Mouse (Mus musculus): ENCODE results near the gene Ppp2r5c.

Ppp2r5c gene

DNA sequence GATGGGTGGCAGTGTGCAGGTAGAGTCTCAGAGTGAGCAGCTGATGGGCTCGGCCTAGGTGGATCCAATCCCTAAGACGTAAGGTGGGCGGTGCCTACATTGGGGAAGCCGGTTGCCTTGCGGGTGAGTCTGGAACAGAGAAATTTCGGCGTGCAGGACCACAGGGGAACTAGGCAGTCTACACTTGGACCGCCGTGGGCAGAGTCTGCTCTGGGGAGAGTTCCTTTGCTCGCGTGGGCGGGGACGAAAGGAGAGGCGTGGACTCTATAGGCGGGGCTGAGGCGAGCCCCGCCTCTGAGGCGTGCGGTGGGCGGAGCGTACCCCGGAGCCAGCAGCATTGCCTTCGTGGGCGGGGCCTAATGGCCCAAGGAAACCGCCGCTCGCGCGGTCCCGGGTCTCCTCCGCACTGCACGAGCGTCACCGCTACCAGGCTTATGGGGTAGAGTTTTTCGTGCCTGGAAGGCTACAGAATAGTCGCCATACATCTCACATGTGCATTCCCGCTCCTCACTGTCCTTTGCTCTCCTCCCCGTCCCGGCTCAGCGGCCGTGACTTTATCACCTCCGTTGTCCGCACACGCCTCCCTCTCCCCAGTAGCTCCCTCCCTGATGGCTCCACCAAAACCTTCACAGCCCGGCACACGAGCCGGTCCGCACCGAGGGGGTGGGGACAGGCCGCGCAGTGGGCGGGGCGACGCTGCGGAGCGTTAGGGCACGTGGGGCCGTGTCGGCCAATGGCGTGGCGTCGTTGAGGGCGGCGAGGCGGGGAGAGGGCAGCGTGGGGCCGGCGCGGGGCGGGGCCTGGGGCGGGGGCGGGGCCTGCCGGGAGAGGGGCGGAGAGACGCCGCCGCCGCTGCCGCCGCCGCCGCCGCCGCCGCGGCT is at the start of gene Ppp2r5c:
TSS of gene Ppp2r5c (plus strand) at position 831 of the 881 bp plus-strand sequence.
- DNase-seq = peak; percentile 95

DNA sequence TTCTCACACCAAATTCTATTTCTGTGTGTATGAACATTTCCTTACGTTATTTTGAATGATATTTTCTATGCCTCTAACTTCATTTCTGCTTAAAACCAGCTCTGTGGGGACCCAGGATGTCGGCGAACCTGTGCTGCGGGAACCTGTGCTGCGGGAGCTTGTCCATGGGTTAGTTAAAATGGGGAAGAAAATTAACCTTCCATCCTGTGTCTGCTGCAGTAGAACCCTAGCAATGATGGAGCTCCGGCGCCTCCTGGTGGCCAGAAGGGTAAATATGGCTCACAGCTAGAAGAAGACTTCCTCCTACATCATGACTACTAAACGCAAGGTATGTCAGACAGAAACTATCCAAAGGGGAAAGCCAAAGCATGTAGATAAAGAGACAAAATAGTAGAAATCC is 48.6 kb upstream of the Ppp2r5c start:
- peak; percentile 83 for DNase-seq

DNA sequence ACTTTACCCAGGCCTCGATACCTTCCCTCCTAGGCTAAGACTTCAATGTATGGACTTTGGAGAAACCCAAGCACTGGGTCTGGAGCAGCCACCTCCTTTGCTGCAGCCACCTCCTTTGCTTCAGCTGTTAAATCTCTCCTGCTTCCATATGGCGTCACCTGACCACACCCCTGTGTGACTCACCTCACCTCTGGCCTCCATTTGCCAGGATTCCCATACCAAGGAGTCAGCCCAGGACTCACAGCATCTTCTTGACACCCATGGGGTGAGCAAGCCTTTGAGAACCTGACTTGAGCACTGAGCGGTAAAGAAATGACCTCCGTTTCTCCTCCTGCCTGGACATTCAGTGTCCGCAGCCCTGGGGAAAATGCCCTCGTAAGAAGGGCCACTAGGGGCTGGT is 47.8 kb upstream of the Ppp2r5c start:
- DNase-seq = no peak

DNA sequence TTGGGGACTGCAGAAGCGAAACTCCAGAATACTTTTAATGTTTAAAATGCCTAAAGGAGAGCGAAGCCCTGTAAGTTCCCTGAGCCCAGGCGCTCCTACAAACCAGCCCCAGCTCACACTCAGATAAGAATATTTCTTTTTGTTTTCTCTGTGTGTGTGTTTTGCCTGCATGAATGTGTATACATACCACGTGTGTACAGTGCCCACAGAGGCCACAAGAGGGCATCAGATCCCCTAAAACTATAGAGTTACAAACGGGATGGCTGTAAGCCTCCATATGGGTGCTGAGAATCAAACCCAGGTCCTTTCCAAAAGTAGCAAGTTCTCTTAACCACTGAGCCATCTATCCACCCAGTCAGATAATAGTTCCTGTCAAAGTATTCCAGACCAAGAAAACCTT is 46.0 kb upstream of the Ppp2r5c start:
- DNase-seq = no peak

DNA sequence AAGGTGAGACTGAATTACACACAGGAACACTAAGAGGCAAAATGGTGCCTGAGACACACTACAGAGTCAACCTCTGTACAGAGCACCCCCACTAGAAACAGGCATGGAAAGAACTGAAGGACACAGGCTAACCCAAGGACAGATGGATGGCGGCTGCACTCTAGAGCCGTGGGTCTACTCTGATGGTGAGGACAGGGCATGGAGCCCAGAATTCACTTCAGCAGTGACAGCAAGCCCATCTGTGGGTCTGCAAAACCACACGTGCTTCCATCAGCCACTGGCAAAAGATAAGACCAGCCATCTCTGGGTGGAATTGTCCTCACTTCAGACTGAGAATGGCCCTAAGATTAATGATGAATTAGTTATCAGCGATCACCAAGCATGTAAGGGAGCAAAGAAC is 45.0 kb upstream of the Ppp2r5c start:
- no peak for DNase-seq

DNA sequence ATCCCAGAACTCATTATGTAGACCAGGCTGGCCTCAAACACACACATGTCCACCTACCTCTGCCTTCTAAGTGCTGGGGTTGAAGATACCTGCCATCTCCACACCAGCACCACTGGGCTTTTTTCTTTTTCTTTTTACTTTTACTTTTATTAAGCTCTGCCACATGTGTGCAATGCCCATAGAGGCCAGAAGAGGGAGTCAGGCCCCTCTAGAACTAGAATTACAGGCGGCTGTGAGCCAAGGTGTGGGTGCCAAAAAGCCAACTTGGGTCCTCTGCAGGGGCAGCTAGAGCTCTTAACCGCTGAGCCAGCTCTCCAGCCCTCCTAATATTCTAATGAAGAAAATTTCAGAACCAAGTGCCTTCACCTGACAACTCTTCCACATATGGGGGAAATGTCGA is 30.7 kb upstream of the Ppp2r5c start:
- no peak for DNase-seq

DNA sequence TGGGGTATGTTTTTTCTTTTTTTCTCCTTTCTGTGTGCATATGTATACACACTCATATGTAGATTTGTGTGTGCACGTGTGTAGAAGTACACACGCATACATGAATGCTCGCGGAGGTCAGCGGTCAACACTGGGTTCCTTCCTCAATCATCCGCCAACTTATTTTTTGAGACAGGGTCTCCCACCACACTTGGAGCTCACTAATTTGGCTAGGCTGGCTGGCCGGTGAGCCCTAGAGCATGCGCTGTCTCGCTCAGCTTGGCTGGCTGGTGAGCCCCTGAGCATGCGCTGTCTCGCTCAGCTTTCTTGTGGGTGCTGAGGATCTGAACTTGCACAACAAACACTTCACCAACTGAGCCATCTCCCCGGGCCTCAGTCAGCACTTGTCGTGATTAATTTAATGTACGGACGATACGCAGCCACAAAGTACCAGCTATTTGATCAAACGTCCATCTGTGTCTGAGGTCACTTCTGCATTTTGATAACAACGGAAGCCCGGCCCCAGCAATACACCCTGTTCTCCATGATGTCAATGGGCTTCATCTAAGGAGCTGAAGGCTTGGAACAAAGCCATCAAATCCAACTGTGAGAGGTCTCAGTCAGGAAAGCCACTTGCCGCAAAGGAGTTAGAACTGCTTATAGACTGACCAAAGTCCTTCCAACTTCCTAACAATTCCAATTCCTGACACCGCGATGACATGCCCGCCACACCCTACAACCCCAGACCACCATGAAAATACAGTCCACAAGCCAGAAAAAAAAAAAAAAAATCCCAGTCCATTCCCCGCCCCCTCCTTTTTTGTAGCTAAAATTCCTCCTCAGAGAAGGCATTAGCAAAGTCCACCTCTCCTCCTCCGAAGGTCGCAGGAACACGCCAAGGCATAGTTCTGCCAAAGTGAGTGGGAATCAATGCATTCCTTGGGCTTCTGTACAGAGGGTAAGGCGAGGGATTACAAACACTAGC is 29.6 kb upstream of the Ppp2r5c start:
- DNase-seq = no peak

DNA sequence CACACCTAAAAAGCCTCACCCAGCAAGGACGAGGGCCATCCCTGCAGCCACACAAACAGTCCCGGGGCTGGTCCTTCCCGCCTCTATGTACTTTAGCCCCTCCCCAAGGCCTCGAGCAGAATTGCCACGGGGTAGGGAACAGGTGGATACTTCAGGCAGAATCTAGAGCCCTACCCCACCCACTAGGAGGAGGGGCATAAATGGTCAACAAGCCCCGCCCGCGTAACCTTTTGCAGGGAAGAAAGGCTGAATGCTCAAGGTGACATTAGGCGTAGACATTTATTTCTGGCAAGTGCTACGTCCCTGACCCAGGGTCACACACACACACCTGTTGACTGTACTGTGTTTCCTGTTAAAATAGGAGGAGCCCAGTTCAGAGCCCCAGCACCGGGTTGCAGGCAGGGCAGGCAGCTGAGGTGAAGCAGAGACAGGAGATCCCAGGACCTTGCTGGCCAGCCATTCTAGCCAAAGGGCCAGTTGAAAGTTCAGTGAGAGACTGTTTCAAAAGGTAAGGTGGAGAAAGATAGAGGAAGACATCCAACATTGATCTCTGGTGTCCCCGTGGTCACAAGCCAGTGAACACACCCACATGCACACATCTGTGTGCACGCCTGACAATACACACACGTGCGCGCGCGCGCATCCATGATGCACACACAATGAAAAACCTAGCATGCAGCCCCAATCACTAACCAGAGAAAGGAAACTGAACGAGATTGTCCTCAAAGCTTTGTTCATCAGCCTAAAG is 28.8 kb upstream of the Ppp2r5c start:
- no peak for DNase-seq

DNA sequence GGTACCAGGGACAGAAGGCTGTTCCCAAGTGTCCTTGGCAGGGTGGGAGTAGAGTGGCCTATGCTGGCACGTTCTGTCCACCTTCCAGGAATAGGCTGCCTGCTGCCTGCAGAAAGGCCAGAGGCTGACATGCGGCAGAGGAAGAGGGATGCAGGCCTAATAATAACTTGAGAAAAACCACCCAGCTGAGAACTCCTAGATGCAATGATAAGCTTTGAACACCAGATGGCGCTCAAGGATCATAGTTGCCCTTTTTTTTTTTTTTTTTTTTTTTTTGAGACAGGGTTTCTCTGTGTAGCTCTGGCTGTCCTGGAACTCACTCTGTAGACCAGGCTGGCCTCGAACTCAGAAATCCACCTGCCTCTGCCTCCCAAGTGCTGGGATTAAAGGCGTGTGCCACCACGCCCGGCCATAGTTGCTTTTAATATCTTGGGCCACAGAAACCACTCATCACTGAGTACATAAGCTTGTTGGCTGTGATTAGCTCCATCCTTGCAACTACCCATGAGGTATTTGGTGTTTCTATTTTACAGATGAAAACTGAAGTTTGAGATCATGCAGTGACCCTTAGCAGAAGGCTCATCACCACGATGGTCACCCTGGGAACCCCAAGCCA is 28.1 kb upstream of the Ppp2r5c start:
- peak; percentile 21 for DNase-seq

DNA sequence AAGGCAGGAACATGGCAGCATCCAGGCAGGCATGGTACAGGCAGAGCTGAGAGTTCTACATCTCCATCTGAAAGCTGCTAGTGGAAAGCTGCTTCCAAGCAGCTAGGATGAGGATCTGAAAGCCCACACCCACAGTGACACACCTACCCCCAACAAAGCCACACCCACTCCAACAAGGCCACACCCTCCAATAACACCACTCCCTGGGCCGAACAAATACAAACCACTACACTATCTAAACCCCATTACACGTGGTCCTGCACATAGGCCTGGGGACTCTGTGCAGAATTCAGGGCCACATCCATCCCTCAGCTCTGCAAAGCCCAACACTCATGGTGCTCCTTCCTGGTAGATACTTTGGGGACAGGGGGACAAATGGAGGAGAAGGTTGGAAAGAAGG is 27.0 kb upstream of the Ppp2r5c start:
- DNase-seq = no peak

DNA sequence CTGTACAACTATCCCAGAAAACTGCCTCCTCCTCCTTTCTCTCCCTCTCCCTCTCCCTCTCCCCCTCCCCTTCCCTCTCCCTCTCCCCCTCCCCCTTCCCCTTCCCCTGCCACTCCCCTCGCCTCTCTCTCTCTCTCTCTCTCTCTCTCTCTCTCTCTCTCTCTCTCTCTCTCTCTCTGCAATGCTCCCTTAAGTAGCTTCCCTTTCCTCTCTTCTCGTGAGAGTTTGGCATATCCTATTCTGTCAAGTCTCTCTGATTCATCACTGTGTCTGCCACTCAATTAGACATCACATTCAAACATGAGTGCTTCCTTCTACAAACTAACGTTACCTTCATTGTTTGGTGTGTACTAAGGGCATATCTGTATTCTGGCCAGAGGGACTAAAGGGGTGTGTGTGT is 25.6 kb upstream of the Ppp2r5c start:
- no peak for DNase-seq

DNA sequence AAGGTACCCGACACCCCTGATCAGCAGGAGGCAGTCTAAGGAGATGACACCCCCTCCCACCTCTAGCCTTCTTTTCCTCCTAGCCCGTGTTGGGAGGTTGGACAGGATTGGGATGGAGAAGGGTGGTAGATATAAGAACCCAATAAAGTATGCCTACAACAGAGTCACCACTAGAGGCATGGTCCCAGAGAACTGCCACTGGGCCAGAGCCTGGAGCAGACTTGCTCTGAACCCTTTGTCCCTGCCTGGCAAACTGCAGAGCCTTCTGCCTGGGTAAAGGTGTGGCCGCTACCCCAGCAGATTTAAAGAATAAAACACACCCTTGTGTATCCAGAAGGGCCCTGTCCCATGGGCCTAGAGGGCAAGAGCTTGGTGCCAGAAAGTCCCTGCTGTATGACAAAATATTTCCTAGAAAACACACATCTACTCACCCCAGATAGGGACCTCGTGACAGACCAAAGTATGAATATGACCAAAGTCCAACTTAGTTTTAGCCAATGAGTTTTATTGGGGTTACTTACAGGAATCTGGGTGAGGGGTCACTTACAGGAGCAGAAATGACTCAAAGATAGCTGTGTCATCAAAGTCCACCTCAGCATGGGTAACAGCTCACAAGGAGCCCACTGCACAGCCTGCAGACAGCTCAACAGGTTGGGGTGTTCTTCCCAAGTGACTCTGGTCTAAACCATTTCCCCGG is 22.8 kb upstream of the Ppp2r5c start:
- DNase-seq = no peak

DNA sequence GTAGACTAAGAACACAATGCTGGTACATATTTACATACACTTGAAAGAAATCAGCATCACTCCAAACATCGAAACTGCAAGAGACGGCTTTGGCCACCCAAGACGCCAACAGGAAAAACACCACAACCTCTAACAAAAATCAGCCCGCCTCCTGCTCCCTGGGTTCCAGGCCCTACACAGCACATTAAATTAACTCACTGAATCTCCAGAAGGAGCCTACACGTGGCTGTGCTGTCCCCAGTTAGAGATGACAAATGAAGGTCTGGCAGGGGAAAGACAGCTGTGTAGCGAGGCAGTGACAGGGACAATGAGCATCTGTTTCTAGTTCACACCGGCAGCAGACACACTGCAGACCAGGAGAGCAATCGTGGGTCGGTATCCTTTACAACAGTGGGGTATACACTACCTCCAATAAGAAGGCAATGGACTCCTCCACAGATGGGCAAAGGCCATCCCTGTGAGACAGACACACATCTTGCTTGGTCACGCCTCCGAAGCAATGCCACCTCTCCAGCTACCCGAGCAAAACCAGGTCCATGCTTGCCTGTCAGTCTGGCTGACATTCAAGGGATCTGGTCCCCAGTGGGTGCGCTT is 20.4 kb upstream of the Ppp2r5c start:
- no peak for DNase-seq

DNA sequence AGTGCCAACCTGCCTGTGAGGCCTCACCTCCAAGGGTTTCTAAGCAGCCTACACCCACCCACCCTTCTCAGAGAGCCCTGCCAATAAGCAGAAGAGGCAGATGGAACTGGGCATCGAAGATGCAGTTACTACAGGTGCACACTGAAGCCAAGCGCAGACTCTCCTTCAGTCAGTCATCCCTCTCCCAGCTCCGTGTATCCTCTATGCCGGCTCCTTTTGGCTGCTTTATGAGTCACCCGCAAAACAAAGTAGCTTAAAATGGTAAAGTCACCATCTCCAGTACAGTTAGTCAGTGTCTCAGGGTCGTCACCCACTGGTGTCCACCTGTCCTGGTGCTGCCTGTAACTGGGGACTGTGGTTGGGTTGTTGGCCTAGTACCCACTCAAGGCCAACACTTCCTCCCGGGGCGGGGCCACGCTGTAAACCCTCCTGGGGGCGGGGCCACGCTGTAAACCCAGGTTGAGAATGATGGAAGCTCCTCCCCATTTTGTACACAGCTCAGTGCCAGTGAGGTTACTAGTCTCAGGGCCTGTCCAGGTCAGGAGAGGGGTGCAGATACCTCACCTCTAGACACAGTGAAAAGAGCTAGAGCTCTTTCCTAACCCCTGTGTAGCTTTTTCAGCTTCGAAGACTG is 17.5 kb upstream of the Ppp2r5c start:
- no peak for DNase-seq

DNA sequence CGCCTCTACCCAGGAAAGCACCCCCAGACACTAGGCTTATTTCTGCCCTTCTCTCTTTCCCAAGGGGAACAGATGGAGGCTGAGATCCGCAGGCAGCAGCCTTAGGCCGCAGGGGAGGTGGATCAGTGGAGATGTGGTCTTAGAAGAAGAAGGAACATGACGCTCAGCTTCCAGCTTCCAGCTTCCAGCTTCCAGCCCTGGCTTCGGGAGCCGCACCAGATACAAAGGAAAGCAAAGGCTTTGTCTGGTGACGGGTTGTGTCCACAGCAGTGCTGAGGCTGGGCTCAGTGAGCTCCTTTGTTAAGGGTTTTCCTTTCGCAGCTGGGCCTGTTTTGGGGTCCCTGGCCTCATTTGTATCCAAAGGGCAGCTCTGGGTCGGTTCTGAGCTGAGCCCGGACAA is 16.9 kb upstream of the Ppp2r5c start:
- no peak for DNase-seq

DNA sequence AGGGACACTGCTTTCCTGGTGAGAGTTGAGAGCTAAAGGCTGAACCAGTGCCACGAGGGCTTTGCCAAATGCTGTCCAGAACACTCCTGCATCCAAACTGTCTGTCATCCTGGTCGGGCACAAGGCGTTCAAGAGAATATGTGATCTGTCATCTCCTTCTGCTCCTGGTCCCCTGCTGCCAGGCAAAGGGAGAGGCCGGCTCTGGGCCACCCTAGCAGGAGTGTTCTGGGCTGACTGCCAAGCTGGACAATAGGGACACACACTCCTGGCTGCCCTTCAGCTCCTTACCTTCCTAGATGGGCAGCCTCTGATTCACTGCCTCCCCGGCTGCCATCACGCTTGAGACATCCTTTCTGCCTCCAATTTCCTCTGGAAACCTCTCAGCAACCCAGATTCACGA is 15.1 kb upstream of the Ppp2r5c start:
- DNase-seq = no peak

DNA sequence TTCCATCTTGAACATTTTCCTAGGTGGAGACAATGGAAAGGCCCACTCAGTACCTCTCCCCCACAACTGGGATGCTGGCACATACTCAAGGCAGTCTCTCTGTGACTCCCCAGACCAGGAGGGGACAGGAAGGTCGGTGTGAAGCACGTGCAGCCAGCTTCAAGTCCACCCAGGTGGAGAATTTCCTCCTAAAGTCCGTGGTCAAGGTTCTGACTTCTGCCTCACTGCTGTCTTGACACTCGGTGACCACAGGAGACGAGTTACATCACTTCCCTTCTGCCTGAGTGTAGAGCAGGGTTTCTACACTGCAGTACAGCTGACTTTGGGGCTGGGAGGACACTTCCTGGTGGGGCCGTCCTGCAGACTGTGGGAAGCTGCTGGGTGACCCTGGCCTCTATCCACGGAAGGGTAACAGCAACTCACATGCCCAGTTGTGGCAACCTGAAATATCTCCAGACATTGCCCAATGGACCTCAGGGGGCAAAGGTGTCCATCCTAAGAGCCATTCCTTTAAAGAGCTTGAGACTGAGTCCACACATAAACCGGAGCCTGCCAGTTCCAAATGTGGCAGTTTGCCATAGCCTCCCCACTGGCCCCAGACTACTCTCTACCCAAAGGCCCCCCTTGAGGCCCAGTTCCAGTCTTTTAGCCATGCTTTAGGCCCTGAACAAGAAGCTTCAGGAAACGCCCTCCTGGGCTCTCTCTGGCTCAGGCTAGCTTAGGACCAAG is 10.1 kb upstream of the Ppp2r5c start:
- no peak for DNase-seq

DNA sequence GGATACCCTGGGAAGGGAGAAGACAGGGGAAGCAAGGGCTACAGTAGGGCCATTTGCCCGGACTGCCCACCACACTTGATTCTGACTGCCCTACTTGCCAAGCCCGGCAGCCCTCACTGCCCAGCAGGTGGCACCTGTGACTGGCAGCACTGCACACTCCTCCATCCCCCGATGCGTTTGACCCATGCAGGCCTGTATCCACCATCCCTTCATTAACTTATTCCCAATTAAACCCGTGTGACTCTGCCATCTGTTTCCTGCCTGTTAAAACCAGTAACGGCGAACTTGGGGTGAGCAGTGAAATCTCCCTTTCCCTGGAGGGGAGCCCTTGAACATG is 9.6 kb upstream of the Ppp2r5c start:
- no peak for DNase-seq

DNA sequence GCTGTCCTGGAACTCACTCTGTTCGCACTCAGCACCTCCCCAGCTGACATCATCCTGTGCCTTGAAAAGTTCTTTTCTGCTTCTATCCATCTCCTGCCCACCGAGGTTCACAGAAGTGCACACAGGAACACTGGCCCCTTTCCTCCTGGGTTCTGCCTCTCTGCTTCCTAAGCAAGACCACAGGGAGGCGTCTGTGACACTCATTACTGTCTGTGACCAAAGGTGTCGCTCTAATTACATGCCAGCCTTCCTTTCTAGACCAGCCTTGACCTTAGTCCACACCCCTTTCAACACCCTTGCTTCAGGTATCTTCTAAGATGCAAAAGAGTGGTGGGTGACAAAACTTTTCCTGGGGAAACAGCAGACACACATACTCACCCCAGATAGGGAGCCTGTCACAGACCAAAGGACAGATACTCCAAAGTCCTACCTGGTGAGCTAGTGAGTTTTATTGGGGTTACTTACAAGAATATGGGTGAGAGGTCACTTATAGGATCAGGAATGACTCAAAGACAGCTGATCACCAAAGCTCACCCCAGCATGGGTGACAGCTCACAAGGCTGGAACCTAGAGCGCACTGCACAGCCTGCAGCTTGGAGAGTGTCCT is 8.4 kb upstream of the Ppp2r5c start:
- DNase-seq = no peak

DNA sequence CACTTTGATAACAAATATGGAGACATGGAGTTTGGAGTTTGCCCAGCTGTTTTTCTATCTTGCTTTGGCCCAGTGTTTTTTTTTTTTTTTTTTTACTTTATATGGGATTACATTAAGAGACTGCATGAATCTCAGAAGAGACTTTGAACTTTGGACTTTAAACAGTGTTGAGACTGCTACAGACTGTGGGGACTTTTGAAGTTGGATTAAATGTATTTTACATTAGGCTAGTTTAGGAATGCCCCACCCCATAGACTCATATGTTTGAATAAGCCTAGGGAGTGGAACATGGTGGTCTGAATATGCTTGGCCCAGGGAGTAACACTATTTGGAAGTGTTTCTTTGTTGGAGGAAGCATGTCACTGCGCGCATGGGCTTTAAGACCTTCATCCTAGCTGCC is 4.7 kb upstream of the Ppp2r5c start:
- no peak for DNase-seq
